In genomic region chrX:139652226-139652625, GRCm38 (mm10) we compare ENCODE assay signal across 25 mouse cellular contexts. TPM values are rescaled to one million over a fixed set of nuclear protein-coding genes. Genes with fewer than 3 reads are reported as not detected.
A peak's percentile ranks its signal among the peaks of the same experiment; 100 is the strongest.
DNase-seq lines count a peak whose midpoint lies in the region; ATAC-seq and TF ChIP-seq lines count a peak whose summit lies in the region.
"Had no signal": no experiment of that assay in that cellular context is flagged by ENCODE, and none has a peak within 500 bp of the region (broad histone marks: within the 10 kb centered on the region; RNA-seq: fewer than 3 reads in every experiment).

No protein-coding gene starts in this region.

- no peaks in the 10 kb centered on the region for H3K4me1 ChIP-seq in lung, embryonic 14.5 days (ENCODE audit: insufficient read depth)
- H3K4me1 ChIP-seq in intestine, postnatal 0 days (replicated peaks; ENCODE audit: control insufficient read depth, insufficient read depth, low read length): no peaks in the 10 kb centered on the region
- H3K4me1 ChIP-seq in forebrain, embryonic 11.5 days (replicated peaks; ENCODE audit: control insufficient read depth, insufficient read depth, low read length): no peaks in the 10 kb centered on the region
- H3K4me1 ChIP-seq: forebrain, embryonic 10.5 days; limb, embryonic 12.5 days; midbrain, embryonic 10.5 days had no signal

- no peaks in the 10 kb centered on the region for H3K9me3 ChIP-seq in lung, embryonic 14.5 days (ENCODE audit: low read depth, low read length)
- no peaks in the 10 kb centered on the region for H3K9me3 ChIP-seq in intestine, postnatal 0 days (ENCODE audit: control insufficient read depth)
- H3K9me3 ChIP-seq in forebrain, embryonic 11.5 days (ENCODE audit: control insufficient read depth, low read length): no peaks in the 10 kb centered on the region
- H3K9me3 ChIP-seq: forebrain, embryonic 10.5 days; heart, embryonic 13.5 days; limb, embryonic 12.5 days; liver, embryonic 12.5 days; midbrain, embryonic 10.5 days had no signal

- no peak overlapping the region for H3K9ac ChIP-seq in lung, embryonic 14.5 days
- H3K9ac ChIP-seq in intestine, postnatal 0 days (ENCODE audit: low read depth, low read length): no peak overlapping the region
- no peak overlapping the region for H3K9ac ChIP-seq in forebrain, embryonic 11.5 days (ENCODE audit: low read length)
- H3K9ac ChIP-seq: forebrain, postnatal 0 days; heart, embryonic 13.5 days; limb, embryonic 12.5 days; liver, embryonic 12.5 days had no signal

- H3K27me3 ChIP-seq in lung, embryonic 14.5 days (ENCODE audit: insufficient read depth, low read length): no peaks in the 10 kb centered on the region
- no peaks in the 10 kb centered on the region for H3K27me3 ChIP-seq in intestine, postnatal 0 days (replicated peaks; ENCODE audit: control insufficient read depth, insufficient read depth, low read length)
- H3K27me3 ChIP-seq in forebrain, embryonic 11.5 days (ENCODE audit: control insufficient read depth, insufficient read depth, low read length): peaks cover 2% of the 10 kb centered on the region; the same call in 1 of the 2 replicates
- H3K27me3 ChIP-seq: heart, embryonic 13.5 days; liver, embryonic 12.5 days had no signal

- no peak overlapping the region for H3K27ac ChIP-seq in lung, embryonic 14.5 days (ENCODE audit: low read depth)
- H3K27ac ChIP-seq in intestine, postnatal 0 days (ENCODE audit: low read depth, low read length): no peak overlapping the region
- H3K27ac ChIP-seq in forebrain, embryonic 11.5 days (ENCODE audit: low read depth, low read length): no peak overlapping the region
- H3K27ac ChIP-seq: forebrain, embryonic 10.5 days; heart, embryonic 13.5 days; hindbrain, postnatal 0 days; layer of hippocampus, adult 2 months; limb, embryonic 12.5 days; liver, embryonic 12.5 days; macrophage; midbrain, embryonic 10.5 days had no signal

- TF ChIP-seq CTCF in lung, embryonic 14.5 days (IDR thresholded peaks at IDR 0.05; ENCODE audit: low read depth): no peak
- no peak for TF ChIP-seq CTCF in intestine, postnatal 0 days (IDR thresholded peaks at IDR 0.05; ENCODE audit: low read depth)

- H3K4me2 ChIP-seq in lung, embryonic 14.5 days: no peak overlapping the region
- no peak overlapping the region for H3K4me2 ChIP-seq in intestine, postnatal 0 days (replicated peaks; ENCODE audit: low read depth)
- H3K4me2 ChIP-seq in forebrain, embryonic 11.5 days (ENCODE audit: low read depth, low read length, severe bottlenecking): no peak overlapping the region
- H3K4me2 ChIP-seq: heart, embryonic 13.5 days; limb, embryonic 12.5 days; liver, embryonic 12.5 days had no signal

- DNase-seq in lung, embryonic 14.5 days: peak; percentile 3
- no peak for DNase-seq in lung, postnatal 10 days
- peak; percentile 17 for DNase-seq in kidney, postnatal 14 days
- DNase-seq in forebrain, embryonic 11.5 days (ENCODE audit: low spot score): no peak
- no peak for DNase-seq in layer of hippocampus, adult 8-10 months (ENCODE audit: low spot score in 2 of 2)
- no peak for DNase-seq in embryo, embryonic 10.5 days (ENCODE audit: low spot score)
- DNase-seq: adrenal gland, adult 2 months; cerebellum, adult 11 months; cerebellum, adult 9-11 months; forebrain, postnatal 0 days; gastrocnemius, postnatal 25 days; heart, adult 18-20 months; heart, postnatal 14 days; layer of hippocampus, postnatal 36 days; lung, adult 2 months; right cerebral cortex, adult 18-20 months had no signal

- H3K36me3 ChIP-seq in lung, embryonic 14.5 days (ENCODE audit: insufficient read depth): no peaks in the 10 kb centered on the region
- H3K36me3 ChIP-seq in intestine, postnatal 0 days (ENCODE audit: control insufficient read depth, insufficient read depth): no peaks in the 10 kb centered on the region
- H3K36me3 ChIP-seq in forebrain, embryonic 11.5 days (ENCODE audit: control insufficient read depth, insufficient read depth, low read length): no peaks in the 10 kb centered on the region
- H3K36me3 ChIP-seq: forebrain, embryonic 10.5 days; heart, embryonic 13.5 days; limb, embryonic 12.5 days; liver, embryonic 12.5 days; midbrain, embryonic 10.5 days had no signal

- 67% methylated on average over 5 of the region's 5 CpGs for WGBS in lung, embryonic 14.5 days
- WGBS in intestine, postnatal 0 days: 57% methylated on average over 5 of the region's 5 CpGs
- WGBS in forebrain, embryonic 11.5 days: 80% methylated on average over 5 of the region's 5 CpGs

- no peak for ATAC-seq in lung, embryonic 14.5 days (ENCODE audit: insufficient read depth)
- peak; percentile 92 for ATAC-seq in intestine, postnatal 0 days
- ATAC-seq in forebrain, embryonic 11.5 days (replicated peaks; ENCODE audit: low FRiP score): no peak
- ATAC-seq: forebrain, postnatal 0 days; hindbrain, postnatal 0 days; liver, embryonic 12.5 days had no signal

- H3K4me3 ChIP-seq in lung, embryonic 14.5 days (ENCODE audit: low read depth, low read length): no peak overlapping the region
- no peak overlapping the region for H3K4me3 ChIP-seq in intestine, postnatal 0 days (ENCODE audit: low read depth, low read length)
- no peak overlapping the region for H3K4me3 ChIP-seq in forebrain, embryonic 11.5 days (ENCODE audit: low read depth, low read length)
- H3K4me3 ChIP-seq: forebrain, embryonic 10.5 days; heart, embryonic 13.5 days; layer of hippocampus, adult 2 months; limb, embryonic 12.5 days; liver, embryonic 12.5 days; midbrain, embryonic 10.5 days had no signal

RNA-seq across cellular contexts. Expression of gene Tbc1d8b, which starts 32.6 kb away (rescaled TPM):
- polyA plus RNA-seq in lung, embryonic 14.5 days (2014; fragmentation: Nextera tagmentation; extraction: Ambion mirVana): 1.8 and 2.0 TPM in 2 replicates
- 2.9 TPM in 2 replicates for polyA plus RNA-seq in intestine, postnatal 0 days (2015; fragmentation: Nextera tagmentation; extraction: Ambion mirVana)
- 0.56 and 1.2 TPM in 2 replicates for polyA plus RNA-seq in forebrain, embryonic 11.5 days (2014; fragmentation: Nextera tagmentation; extraction: Ambion mirVana)
- total RNA-seq in layer of hippocampus, adult 8-10 months (2022): 10 to 100 TPM in 3 of 4 experiments, 1 to 10 TPM in 1; 9.3 to 12.5 (median 10.9) TPM

Comparison
In these comparisons a context has a peak if more than half of its experiments do, and no peak if none do; other contexts are left out.
1. DNase-seq: peak in lung, embryonic 14.5 days (single experiment) and kidney, postnatal 14 days (single experiment); none in lung, postnatal 10 days (single experiment), forebrain, embryonic 11.5 days (single experiment), layer of hippocampus, adult 8-10 months (0 of 2) and embryo, embryonic 10.5 days (single experiment).